Mouse (Mus musculus): ENCODE measurements around the gene Fto. TPM values are rescaled to one million over a fixed set of nuclear protein-coding genes. Genes with fewer than 3 reads are reported as not detected.

Fto gene
- polyA plus RNA-seq, 1 experiment from 2014 or later, result 110 TPM

DNA sequence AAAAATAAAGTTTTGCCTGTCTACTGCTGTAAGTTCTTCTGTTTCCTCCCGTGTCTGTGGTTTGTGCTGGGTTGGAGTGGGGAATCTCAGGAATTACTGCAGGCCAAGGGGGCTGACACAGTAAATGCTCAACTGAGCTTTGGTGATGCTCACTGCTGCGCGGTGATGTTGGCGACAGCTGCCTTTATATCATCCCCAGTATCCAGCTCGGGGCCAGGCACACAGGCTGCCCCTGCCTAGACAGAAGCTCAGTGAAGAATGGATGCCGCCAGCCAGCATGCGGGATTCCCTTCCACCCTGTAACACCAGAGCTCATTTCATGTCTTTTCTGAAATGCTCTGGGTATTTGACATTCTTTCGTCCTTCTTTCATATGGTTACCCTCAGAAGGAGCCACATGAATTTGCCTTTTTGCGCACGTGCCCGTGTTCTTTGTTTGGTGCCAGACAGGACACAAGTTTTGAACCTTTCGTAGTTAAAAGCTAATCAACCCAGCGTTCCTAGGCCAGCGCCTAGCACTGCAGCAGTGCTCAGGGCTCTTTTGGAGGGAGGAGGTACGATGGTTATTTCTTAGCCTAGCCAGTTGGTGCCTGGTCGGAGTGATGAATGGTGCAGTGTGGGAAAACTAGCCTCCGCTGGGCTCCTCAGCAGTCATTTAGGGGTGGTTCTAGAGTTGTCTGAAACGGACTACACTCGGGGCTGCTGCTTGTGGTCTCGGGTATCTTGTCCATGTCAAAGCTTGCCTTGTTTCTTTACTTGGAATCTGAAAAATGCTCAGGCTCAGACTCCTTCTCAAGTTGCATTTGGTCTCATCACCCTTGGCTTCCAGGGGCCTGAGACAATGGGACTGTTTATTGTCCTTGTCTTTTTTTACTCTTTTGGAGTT, 62.0 kb downstream of the Fto start:
- no peaks in the 10 kb centered on the region for H3K9me3 ChIP-seq (ENCODE audit: control insufficient read depth, low read length)
- no peak for DNase-seq (ENCODE audit: low spot score, missing footprints)
- no peak overlapping the region for H3K4me3 ChIP-seq (ENCODE audit: low read depth, low read length)
- H3K4me1 ChIP-seq (ENCODE audit: control insufficient read depth, insufficient read depth, low read length), result peaks cover 52% of the 10 kb centered on the region
- no peak overlapping the region for H3K27ac ChIP-seq (ENCODE audit: low read depth, low read length)
- ATAC-seq (ENCODE audit: low FRiP score), result no peak
- peaks cover 11% of the 10 kb centered on the region; the same call in 1 of the 2 replicates for H3K27me3 ChIP-seq (ENCODE audit: control insufficient read depth, insufficient read depth, low read length)
- H3K36me3 ChIP-seq (ENCODE audit: control insufficient read depth, insufficient read depth, low read length), result no peaks in the 10 kb centered on the region; the same call in 1 of the 2 replicates
- WGBS, result 42% methylated on average over 20 of the region's 20 CpGs
- no peak overlapping the region for H3K4me2 ChIP-seq
- H3K9ac ChIP-seq (ENCODE audit: low read length), result no peak overlapping the region

GRCm38 (mm10) chr8:91376785-91377184, 63.5 kb downstream of the Fto start:
- Histone ChIP-seq H3K27ac (ENCODE audit: low read depth, low read length) (no peak overlapping the region), H3K4me1 (ENCODE audit: control insufficient read depth, insufficient read depth, low read length) (peaks cover 58% of the 10 kb centered on the region), H3K9ac (ENCODE audit: low read length) (no peak overlapping the region; the same call in 1 of the 2 replicates), H3K4me3 (ENCODE audit: low read depth, low read length) (no peak overlapping the region), H3K36me3 (ENCODE audit: control insufficient read depth, insufficient read depth, low read length) (no peaks in the 10 kb centered on the region; the same call in 1 of the 2 replicates), H3K9me3 (ENCODE audit: control insufficient read depth, low read length) (no peaks in the 10 kb centered on the region), H3K4me2 (no peak overlapping the region), H3K27me3 (ENCODE audit: control insufficient read depth, insufficient read depth, low read length) (peaks cover 11% of the 10 kb centered on the region; the same call in 1 of the 2 replicates)
- ATAC-seq (ENCODE audit: low FRiP score), result no peak
- WGBS, result 46% methylated on average over 11 of the region's 11 CpGs
- DNase-seq (ENCODE audit: low spot score, missing footprints), result no peak

DNA sequence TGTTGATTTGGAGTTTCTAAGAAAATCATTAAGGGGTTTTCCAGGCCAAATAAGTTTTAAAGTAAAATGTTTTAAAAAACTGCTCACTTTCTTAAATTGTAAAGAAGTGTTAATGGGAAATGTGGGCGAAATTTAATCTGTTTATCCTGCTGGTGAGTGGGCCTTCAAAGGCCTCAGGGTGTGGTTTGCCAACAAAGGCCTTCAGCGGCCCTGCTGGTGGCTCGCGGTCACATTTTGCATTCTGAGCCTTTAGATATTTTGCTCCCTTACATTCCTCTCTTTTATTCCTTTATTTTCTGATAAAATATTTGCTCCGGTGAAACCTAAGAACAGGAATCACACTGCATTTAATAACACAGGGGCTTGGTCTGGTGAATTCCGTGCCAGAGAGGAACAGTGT, 64.0 kb downstream of the Fto start:
- DNase-seq (ENCODE audit: low spot score, missing footprints) (no peak), ATAC-seq (ENCODE audit: low FRiP score) (no peak)
- 41% methylated on average over 6 of the region's 6 CpGs for whole genome bisulfite sequencing
- Histone ChIP-seq H3K4me3 (ENCODE audit: low read depth, low read length) (no peak overlapping the region), H3K9ac (ENCODE audit: low read length) (no peak overlapping the region), H3K27ac (ENCODE audit: low read depth, low read length) (no peak overlapping the region), H3K9me3 (ENCODE audit: control insufficient read depth, low read length) (no peaks in the 10 kb centered on the region), H3K4me2 (no peak overlapping the region), H3K27me3 (ENCODE audit: control insufficient read depth, insufficient read depth, low read length) (peaks cover 11% of the 10 kb centered on the region; the same call in 1 of the 2 replicates), H3K36me3 (ENCODE audit: control insufficient read depth, insufficient read depth, low read length) (no peaks in the 10 kb centered on the region; the same call in 1 of the 2 replicates), H3K4me1 (ENCODE audit: control insufficient read depth, insufficient read depth, low read length) (peaks cover 58% of the 10 kb centered on the region)

DNA sequence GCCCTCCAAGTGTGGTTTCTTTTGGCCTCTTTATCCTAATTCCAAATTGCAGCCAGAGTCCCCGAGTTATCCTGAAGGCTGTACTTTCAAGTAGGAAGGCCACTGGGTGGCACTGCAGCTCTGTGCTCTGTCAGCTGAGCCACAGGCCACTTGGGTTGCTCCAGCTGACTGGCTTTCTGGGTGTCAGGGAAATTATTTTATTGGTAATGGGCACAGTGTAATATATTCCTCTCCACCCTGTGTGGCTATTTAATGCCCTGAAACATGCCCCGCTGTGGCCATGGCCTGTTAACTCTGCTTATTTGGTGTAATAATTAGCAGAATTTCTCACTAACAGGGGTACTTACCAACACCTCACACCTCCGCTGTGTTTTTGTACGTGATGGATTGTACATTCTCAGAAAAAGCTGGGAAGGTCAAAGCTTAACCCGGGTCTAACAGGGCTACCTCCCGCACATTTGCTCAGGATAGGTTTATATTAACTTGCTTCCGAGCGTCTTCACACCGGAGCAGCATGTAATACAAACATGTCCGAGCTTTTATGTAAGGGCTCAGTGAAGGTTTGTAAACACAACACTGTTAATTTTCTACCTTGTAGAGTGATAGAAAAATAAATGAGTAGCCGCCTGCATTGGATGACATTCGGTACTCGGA, 65.6 kb downstream of the Fto start:
- H3K9ac ChIP-seq (ENCODE audit: low read length), result no peak overlapping the region
- H3K4me3 ChIP-seq (ENCODE audit: low read depth, low read length), result no peak overlapping the region
- peaks cover 51% of the 10 kb centered on the region for H3K4me1 ChIP-seq (ENCODE audit: control insufficient read depth, insufficient read depth, low read length)
- H3K36me3 ChIP-seq (ENCODE audit: control insufficient read depth, insufficient read depth, low read length), result no peaks in the 10 kb centered on the region
- no peaks in the 10 kb centered on the region for H3K9me3 ChIP-seq (ENCODE audit: control insufficient read depth, low read length)
- 71% methylated on average over 13 of the region's 13 CpGs for WGBS
- peaks cover 11% of the 10 kb centered on the region; the same call in 1 of the 2 replicates for H3K27me3 ChIP-seq (ENCODE audit: control insufficient read depth, insufficient read depth, low read length)
- H3K4me2 ChIP-seq, result no peak overlapping the region
- ATAC-seq (ENCODE audit: low FRiP score), result peak; percentile 47; the same call in 1 of the 2 replicates
- no peak for DNase-seq (ENCODE audit: low spot score, missing footprints)
- H3K27ac ChIP-seq (ENCODE audit: low read depth, low read length), result no peak overlapping the region

- 17% methylated on average over 10 of the region's 10 CpGs for WGBS
- Histone ChIP-seq H3K36me3 (ENCODE audit: control insufficient read depth, insufficient read depth, low read length) (no peaks in the 10 kb centered on the region), H3K4me2 (no peak overlapping the region), H3K4me3 (ENCODE audit: low read depth, low read length) (no peak overlapping the region), H3K27me3 (ENCODE audit: control insufficient read depth, insufficient read depth, low read length) (peaks cover 6% of the 10 kb centered on the region; the same call in 1 of the 2 replicates), H3K27ac (ENCODE audit: low read depth, low read length) (no peak overlapping the region), H3K9ac (ENCODE audit: low read length) (no peak overlapping the region), H3K9me3 (ENCODE audit: control insufficient read depth, low read length) (no peaks in the 10 kb centered on the region), H3K4me1 (ENCODE audit: control insufficient read depth, insufficient read depth, low read length) (peaks cover 43% of the 10 kb centered on the region)
- ATAC-seq (ENCODE audit: low FRiP score) (no peak), DNase-seq (ENCODE audit: low spot score, missing footprints) (no peak)
These were observed 67.6 kb downstream of the Fto start for GRCm38 (mm10) chr8:91380796-91381542.

GRCm38 (mm10) chr8:91381543-91382106, 68.3 kb downstream of the Fto start:
- no peak overlapping the region for H3K4me2 ChIP-seq
- WGBS, result 9% methylated on average over 7 of the region's 7 CpGs
- DNase-seq (ENCODE audit: low spot score, missing footprints), result peak; percentile 87
- peak; percentile 41; the same call in 1 of the 2 replicates for ATAC-seq (ENCODE audit: low FRiP score)
- no peak overlapping the region for H3K27ac ChIP-seq (ENCODE audit: low read depth, low read length)
- no peak overlapping the region for H3K4me3 ChIP-seq (ENCODE audit: low read depth, low read length)
- no peaks in the 10 kb centered on the region for H3K9me3 ChIP-seq (ENCODE audit: control insufficient read depth, low read length)
- 0 out of 2 replicates have a peak, but pooled peaks cover 6% of the 10 kb centered on the region for H3K27me3 ChIP-seq (ENCODE audit: control insufficient read depth, insufficient read depth, low read length)
- no peak overlapping the region for H3K9ac ChIP-seq (ENCODE audit: low read length)
- peaks cover 37% of the 10 kb centered on the region for H3K4me1 ChIP-seq (ENCODE audit: control insufficient read depth, insufficient read depth, low read length)
- H3K36me3 ChIP-seq (ENCODE audit: control insufficient read depth, insufficient read depth, low read length), result no peaks in the 10 kb centered on the region

DNA sequence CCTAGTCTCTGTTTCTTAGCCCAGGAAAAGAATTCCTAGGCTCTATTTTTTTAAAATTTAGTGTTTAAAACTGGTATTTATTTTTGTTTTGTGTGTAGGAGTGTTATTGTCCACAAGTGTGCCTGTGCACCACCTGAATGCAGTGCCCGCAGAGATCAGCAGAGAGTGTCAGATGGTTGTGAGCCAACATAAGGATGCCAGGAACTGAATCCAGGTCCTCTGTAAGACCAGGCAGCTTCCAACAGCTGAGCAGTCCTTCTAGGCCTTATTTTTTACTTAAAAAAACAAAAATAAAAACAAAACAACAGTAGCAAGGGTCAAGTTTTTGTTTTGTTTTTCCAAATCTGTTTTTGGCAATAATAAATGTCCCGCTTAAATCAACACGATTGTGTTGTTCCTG, 69.9 kb downstream of the Fto start:
- peaks cover 26% of the 10 kb centered on the region for H3K4me1 ChIP-seq (ENCODE audit: control insufficient read depth, insufficient read depth, low read length)
- no peak for DNase-seq (ENCODE audit: low spot score, missing footprints)
- no peak overlapping the region for H3K27ac ChIP-seq (ENCODE audit: low read depth, low read length)
- no peak overlapping the region for H3K4me3 ChIP-seq (ENCODE audit: low read depth, low read length)
- WGBS, result 73% methylated on average over 3 of the region's 3 CpGs
- no peaks in the 10 kb centered on the region for H3K27me3 ChIP-seq (ENCODE audit: control insufficient read depth, insufficient read depth, low read length)
- H3K36me3 ChIP-seq (ENCODE audit: control insufficient read depth, insufficient read depth, low read length), result no peaks in the 10 kb centered on the region
- no peak overlapping the region for H3K4me2 ChIP-seq
- H3K9ac ChIP-seq (ENCODE audit: low read length), result no peak overlapping the region
- H3K9me3 ChIP-seq (ENCODE audit: control insufficient read depth, low read length), result no peaks in the 10 kb centered on the region
- no peak for ATAC-seq (ENCODE audit: low FRiP score)

DNA sequence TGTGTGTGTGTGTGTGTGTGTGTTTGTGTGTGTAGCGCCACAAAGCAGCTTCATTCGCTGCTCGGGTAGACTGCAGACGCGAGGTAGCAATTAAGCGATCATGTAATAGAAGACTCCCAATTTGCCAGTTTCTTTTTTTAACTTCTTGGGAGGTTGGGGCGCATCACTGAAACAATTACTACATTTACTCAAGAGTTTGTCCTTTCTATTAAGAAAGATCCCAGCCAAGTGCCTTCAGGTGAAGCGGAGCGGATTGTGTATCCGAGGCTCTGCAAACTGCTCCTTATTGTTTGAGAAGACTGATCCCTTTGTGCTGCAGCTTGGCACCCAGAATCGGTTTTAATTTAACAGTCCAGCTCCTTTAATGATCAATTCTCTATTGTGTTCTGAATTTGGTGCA, 70.5 kb downstream of the Fto start:
- no peak for DNase-seq (ENCODE audit: low spot score, missing footprints)
- WGBS, result 45% methylated on average over 11 of the region's 11 CpGs
- no peak overlapping the region for H3K4me2 ChIP-seq
- no peak overlapping the region for H3K9ac ChIP-seq (ENCODE audit: low read length)
- no peak for ATAC-seq (ENCODE audit: low FRiP score)
- H3K4me1 ChIP-seq (ENCODE audit: control insufficient read depth, insufficient read depth, low read length), result peaks cover 26% of the 10 kb centered on the region
- H3K27ac ChIP-seq (ENCODE audit: low read depth, low read length), result no peak overlapping the region
- no peaks in the 10 kb centered on the region for H3K9me3 ChIP-seq (ENCODE audit: control insufficient read depth, low read length)
- no peaks in the 10 kb centered on the region for H3K36me3 ChIP-seq (ENCODE audit: control insufficient read depth, insufficient read depth, low read length)
- no peak overlapping the region for H3K4me3 ChIP-seq (ENCODE audit: low read depth, low read length)
- H3K27me3 ChIP-seq (ENCODE audit: control insufficient read depth, insufficient read depth, low read length), result no peaks in the 10 kb centered on the region
